Mouse (Mus musculus): ENCODE measurements at regions not wholly inside any gene's neighbourhood (a gene's known extent, or its start where the extent isn't known, plus 50 kb on each side); places are given as distances from the start of the nearest gene placed in this dataset.

GRCm38 (mm10) chr13:84805190-84805589 is 384.0 kb upstream of the Ccnh start:
- TF ChIP-seq CTCF (IDR thresholded peaks at IDR 0.05), result no peak
- TF ChIP-seq EP300 (IDR thresholded peaks at IDR 0.05), result no peak
